Mouse (Mus musculus) brain, embryonic 14.5 days (tissue): ENCODE measurements around the gene Sat2.
A peak's percentile ranks its signal among the peaks of the same experiment; 100 is the strongest.

Experiments
- CTCF ChIP-seq: fragments of 200-500 bp; IDR thresholded peaks from 2 replicates; pipeline ENCODE4 v1.5.1; 2012; ENCODE audit warnings: inconsistent platforms, mild to moderate bottlenecking, moderate library complexity, borderline replicate concordance; ENCODE audit not compliant: insufficient read depth, insufficient read length; ENCODE audit errors: extremely low read depth
- POLR2A ChIP-seq: fragments of 200-500 bp; IDR thresholded peaks from 2 replicates; pipeline ENCODE4 v1.6.1; 2012; ENCODE audit warnings: mild to moderate bottlenecking, inconsistent platforms, borderline replicate concordance; ENCODE audit not compliant: poor library complexity, insufficient read depth, insufficient read length, severe bottlenecking; ENCODE audit errors: extremely low read depth

GRCm38 (mm10) chr11:69672211-69672706, 50.4 kb downstream of the Sat2 start, which contains the start of gene Eif4a1:
- TF ChIP-seq CTCF: no peak
- peak; percentile 80; the same call in 1 of the 2 replicates for TF ChIP-seq POLR2A
